Mouse (Mus musculus): ENCODE measurements around the gene Sfswap. TPM values are rescaled to one million over a fixed set of nuclear protein-coding genes. Genes with fewer than 3 reads are reported as not detected.

Gene Sfswap
- polyA plus RNA-seq, 3 experiments from 2014 or later = 20.2 to 43.9 (median 33.4) TPM

GRCm38 (mm10) chr5:129533731-129534130, 32.7 kb downstream of the Sfswap start:
- ATAC-seq = no peak

GRCm38 (mm10) chr5:129534500-129534899, 33.5 kb downstream of the Sfswap start:
- no peak for ATAC-seq

GRCm38 (mm10) chr5:129535021-129535420, 34.0 kb downstream of the Sfswap start:
- no peak for ATAC-seq

- ATAC-seq = no peak
Observed at GRCm38 (mm10) chr5:129535431-129535830, 34.4 kb downstream of the Sfswap start.

GRCm38 (mm10) chr5:129538826-129539225, 37.8 kb downstream of the Sfswap start:
- no peak for ATAC-seq

- no peak for ATAC-seq
Observed at GRCm38 (mm10) chr5:129542236-129542635, 41.2 kb downstream of the Sfswap start.

- no peak for ATAC-seq
Observed at GRCm38 (mm10) chr5:129545787-129546186, 44.8 kb downstream of the Sfswap start.

GRCm38 (mm10) chr5:129549716-129550115, 48.7 kb downstream of the Sfswap start:
- ATAC-seq = no peak

GRCm38 (mm10) chr5:129550790-129551189, 49.8 kb downstream of the Sfswap start:
- no peak for ATAC-seq

GRCm38 (mm10) chr5:129551991-129552390, 51.0 kb downstream of the Sfswap start:
- no peak for ATAC-seq

GRCm38 (mm10) chr5:129553642-129554041, 52.6 kb downstream of the Sfswap start:
- no peak for ATAC-seq

GRCm38 (mm10) chr5:129558591-129558990, 57.6 kb downstream of the Sfswap start:
- no peak for ATAC-seq

- ATAC-seq = no peak
Observed at GRCm38 (mm10) chr5:129559283-129559682, 58.3 kb downstream of the Sfswap start.

GRCm38 (mm10) chr5:129562342-129562741, 61.3 kb downstream of the Sfswap start:
- ATAC-seq = no peak

GRCm38 (mm10) chr5:129568596-129568995, 67.6 kb downstream of the Sfswap start:
- ATAC-seq = no peak

GRCm38 (mm10) chr5:129578201-129578600, 77.2 kb downstream of the Sfswap start:
- no peak for ATAC-seq

GRCm38 (mm10) chr5:129580046-129580445, 79.0 kb downstream of the Sfswap start:
- ATAC-seq = no peak

GRCm38 (mm10) chr5:129580572-129580971, 79.6 kb downstream of the Sfswap start:
- no peak for ATAC-seq

- ATAC-seq = no peak
Observed at GRCm38 (mm10) chr5:129581015-129581414, 80.0 kb downstream of the Sfswap start.

GRCm38 (mm10) chr5:129583331-129583730, 82.3 kb downstream of the Sfswap start:
- ATAC-seq = no peak

GRCm38 (mm10) chr5:129583761-129584582, 83.0 kb downstream of the Sfswap start, which contains the start of gene Mmp17:
Gene Mmp17 (plus strand): TSS chr5:129584169.
- peak; percentile 89 for ATAC-seq

GRCm38 (mm10) chr5:129584583-129585541, 83.8 kb downstream of the Sfswap start:
- no peak for ATAC-seq

- peak; percentile 51 for ATAC-seq
Observed at GRCm38 (mm10) chr5:129586016-129586415, 85.0 kb downstream of the Sfswap start.
